ENCODE assay signal across 33 mouse cellular contexts in genomic region chr13:96517335-96517734, GRCm38 (mm10). TPM values are rescaled to one million over a fixed set of nuclear protein-coding genes. Genes with fewer than 3 reads are reported as not detected.
A peak's percentile ranks its signal among the peaks of the same experiment; 100 is the strongest.
DNase-seq lines count a peak whose midpoint lies in the region; ATAC-seq and TF ChIP-seq lines count a peak whose summit lies in the region.
"Had no signal": no experiment of that assay in that cellular context is flagged by ENCODE, and none has a peak within 500 bp of the region (broad histone marks: within the 10 kb centered on the region; RNA-seq: fewer than 3 reads in every experiment).

No protein-coding gene starts in this region.

- H3K27me3 ChIP-seq in lung, embryonic 14.5 days (ENCODE audit: insufficient read depth, low read length) = no peaks in the 10 kb centered on the region
- H3K27me3 ChIP-seq in lung, embryonic 16.5 days (ENCODE audit: control insufficient read depth, insufficient read depth, low read depth, low read length) = no peaks in the 10 kb centered on the region
- H3K27me3 ChIP-seq in intestine, embryonic 16.5 days (replicated peaks; ENCODE audit: control insufficient read depth, insufficient read depth, low read length) = no peaks in the 10 kb centered on the region
- H3K27me3 ChIP-seq: CH12.LX; embryonic facial prominence, embryonic 13.5 days; embryonic facial prominence, embryonic 15.5 days; forebrain, embryonic 12.5 days; Patski had no signal

- no peak for TF ChIP-seq CTCF in lung, embryonic 14.5 days (IDR thresholded peaks at IDR 0.05; ENCODE audit: low read depth)

- no peak overlapping the region for H3K4me2 ChIP-seq in lung, embryonic 14.5 days
- no peak overlapping the region for H3K4me2 ChIP-seq in lung, embryonic 16.5 days (ENCODE audit: low read depth, low read length)
- H3K4me2 ChIP-seq in intestine, embryonic 16.5 days (ENCODE audit: low read depth, low read length) = no peak overlapping the region
- H3K4me2 ChIP-seq: embryonic facial prominence, embryonic 13.5 days; embryonic facial prominence, embryonic 15.5 days; forebrain, embryonic 12.5 days had no signal

- peaks cover 8% of the 10 kb centered on the region; the same call in 1 of the 2 replicates for H3K4me1 ChIP-seq in lung, embryonic 14.5 days (ENCODE audit: insufficient read depth)
- peaks cover 3% of the 10 kb centered on the region; the same call in 1 of the 2 replicates for H3K4me1 ChIP-seq in lung, embryonic 16.5 days (replicated peaks; ENCODE audit: control insufficient read depth, insufficient read depth, low read length)
- peaks cover 4% of the 10 kb centered on the region; the same call in 1 of the 2 replicates for H3K4me1 ChIP-seq in intestine, embryonic 16.5 days (ENCODE audit: control insufficient read depth, insufficient read depth, low read length)
- H3K4me1 ChIP-seq: embryonic facial prominence, embryonic 13.5 days; embryonic facial prominence, embryonic 15.5 days; forebrain, embryonic 10.5 days; forebrain, embryonic 12.5 days had no signal

- DNase-seq in heart, adult 11 months = peak; percentile 23
- DNase-seq in heart, adult 18-20 months = no peak
- DNase-seq in lung, embryonic 14.5 days = peak; percentile 69
- DNase-seq in lung, adult 18-20 months = no peak
- DNase-seq in lung, postnatal 10 days = no peak
- DNase-seq: adrenal gland, adult 8-10 months; adrenal gland, postnatal 14 days; B cell, adult 2 months; cerebellum, adult 11 months; cerebellum, adult 18-20 months; cerebellum, adult 8-10 months; cerebellum, adult 9-11 months; cerebellum, postnatal 14 days; cerebellum, postnatal 36 days; embryo, embryonic 11 days had no signal

- no peaks in the 10 kb centered on the region for H3K36me3 ChIP-seq in lung, embryonic 14.5 days (ENCODE audit: insufficient read depth)
- H3K36me3 ChIP-seq in lung, embryonic 16.5 days (ENCODE audit: control insufficient read depth, insufficient read depth, low read length) = no peaks in the 10 kb centered on the region
- H3K36me3 ChIP-seq in intestine, embryonic 16.5 days (ENCODE audit: control insufficient read depth, insufficient read depth, low read length) = no peaks in the 10 kb centered on the region
- H3K36me3 ChIP-seq: embryonic facial prominence, embryonic 15.5 days; forebrain, embryonic 12.5 days had no signal

- H3K9me3 ChIP-seq in lung, embryonic 14.5 days (ENCODE audit: low read depth, low read length) = no peaks in the 10 kb centered on the region
- H3K9me3 ChIP-seq in lung, embryonic 16.5 days (ENCODE audit: control insufficient read depth, low read length) = no peaks in the 10 kb centered on the region
- no peaks in the 10 kb centered on the region for H3K9me3 ChIP-seq in intestine, embryonic 16.5 days (ENCODE audit: control insufficient read depth, low read length)
- H3K9me3 ChIP-seq: embryonic facial prominence, embryonic 13.5 days; embryonic facial prominence, embryonic 15.5 days; forebrain, embryonic 10.5 days; forebrain, embryonic 12.5 days; G1E had no signal

- WGBS in lung, embryonic 14.5 days = 58% methylated on average over 2 of the region's 2 CpGs
- WGBS in lung, embryonic 16.5 days = 56% methylated on average over 2 of the region's 2 CpGs
- WGBS in intestine, embryonic 16.5 days = 59% methylated on average over 2 of the region's 2 CpGs

- H3K4me3 ChIP-seq in lung, embryonic 14.5 days (ENCODE audit: low read depth, low read length) = no peak overlapping the region
- H3K4me3 ChIP-seq in lung, embryonic 16.5 days (ENCODE audit: low read length) = no peak overlapping the region
- H3K4me3 ChIP-seq in intestine, embryonic 16.5 days (ENCODE audit: low read length) = no peak overlapping the region
- H3K4me3 ChIP-seq: embryonic facial prominence, embryonic 13.5 days; embryonic facial prominence, embryonic 15.5 days; erythroblast, embryonic 14.5 days; forebrain, embryonic 10.5 days; forebrain, embryonic 12.5 days had no signal

- H3K27ac ChIP-seq in lung, embryonic 14.5 days (ENCODE audit: low read depth) = no peak overlapping the region
- no peak overlapping the region for H3K27ac ChIP-seq in lung, embryonic 16.5 days (ENCODE audit: low read length)
- H3K27ac ChIP-seq in intestine, embryonic 16.5 days (ENCODE audit: low read length) = no peak overlapping the region
- H3K27ac ChIP-seq: embryonic facial prominence, embryonic 13.5 days; embryonic facial prominence, embryonic 15.5 days; forebrain, embryonic 10.5 days; forebrain, embryonic 12.5 days had no signal

- peak; percentile 76; the same call in 1 of the 2 replicates for ATAC-seq in lung, embryonic 14.5 days (ENCODE audit: insufficient read depth)
- ATAC-seq in lung, embryonic 16.5 days (ENCODE audit: low read depth) = peak; percentile 53
- ATAC-seq in intestine, embryonic 16.5 days = peak; percentile 66
- ATAC-seq: activated CD4-positive, CD25-positive, alpha-beta regulatory T cell, adult 4 months; CD4-positive, CD25-positive, alpha-beta regulatory T cell, adult 4 months; forebrain, embryonic 14.5 days; Patski had no signal

- no peak overlapping the region for H3K9ac ChIP-seq in lung, embryonic 14.5 days
- H3K9ac ChIP-seq in lung, embryonic 16.5 days (ENCODE audit: low read length) = no peak overlapping the region
- no peak overlapping the region for H3K9ac ChIP-seq in intestine, embryonic 16.5 days (ENCODE audit: low read depth, low read length)
- H3K9ac ChIP-seq: embryonic facial prominence, embryonic 13.5 days; embryonic facial prominence, embryonic 15.5 days; forebrain, embryonic 12.5 days had no signal

RNA-seq across cellular contexts. Expression of gene Polk, which starts 25.0 kb away (rescaled TPM):
- 1 to 10 TPM; 3.8 to 4.9 TPM for total RNA-seq in heart, adult 18-20 months (2021)
- 10.2 and 11.3 TPM in 2 replicates for polyA plus RNA-seq in lung, embryonic 14.5 days (2014; fragmentation: Nextera tagmentation; extraction: Ambion mirVana)
- polyA plus RNA-seq in lung, embryonic 16.5 days (2015; fragmentation: Nextera tagmentation; extraction: Ambion mirVana) = 9.9 and 10.5 TPM in 2 replicates
- 8.0 and 8.3 TPM in 2 replicates for polyA plus RNA-seq in intestine, embryonic 16.5 days (2015; fragmentation: Nextera tagmentation; extraction: Ambion mirVana)

RNA-seq across cellular contexts. Expression of gene Col4a3bp, which starts 25.1 kb away (rescaled TPM):
- total RNA-seq in heart, adult 18-20 months (2021) = 10 to 100 TPM; 37.3 to 39.6 TPM
- 10.7 TPM in 2 replicates for polyA plus RNA-seq in lung, embryonic 14.5 days (2014; fragmentation: Nextera tagmentation; extraction: Ambion mirVana)
- polyA plus RNA-seq in lung, embryonic 16.5 days (2015; fragmentation: Nextera tagmentation; extraction: Ambion mirVana) = 9.2 and 10.3 TPM in 2 replicates
- 10.2 and 10.7 TPM in 2 replicates for polyA plus RNA-seq in intestine, embryonic 16.5 days (2015; fragmentation: Nextera tagmentation; extraction: Ambion mirVana)

RNA-seq across cellular contexts. Expression of gene Gm17622, which starts 26.8 kb away (rescaled TPM):
- not detected for total RNA-seq in heart, adult 18-20 months (2021)
- not detected in 2 replicates for polyA plus RNA-seq in lung, embryonic 14.5 days (2014; fragmentation: Nextera tagmentation; extraction: Ambion mirVana)
- not detected in 2 replicates for polyA plus RNA-seq in lung, embryonic 16.5 days (2015; fragmentation: Nextera tagmentation; extraction: Ambion mirVana)
- polyA plus RNA-seq in intestine, embryonic 16.5 days (2015; fragmentation: Nextera tagmentation; extraction: Ambion mirVana) = not detected in 2 replicates
- total RNA-seq: adrenal gland, adult 18-20 months; adrenal gland, adult 8-10 months; adrenal gland, postnatal 14 days; adrenal gland, postnatal 4 days; CH12.LX; common myeloid progenitor, adult 5-6 weeks; G1E had no signal
- polyA plus RNA-seq: activated CD4-positive, CD25-positive, alpha-beta regulatory T cell, adult 4 months; brain, embryonic 14.5 days; CD4-positive, CD25-positive, alpha-beta regulatory T cell, adult 4 months; embryonic facial prominence, embryonic 11.5 days; embryonic facial prominence, embryonic 13.5 days; embryonic facial prominence, embryonic 15.5 days; erythroblast, embryonic 14.5 days; forebrain, embryonic 10.5 days; forebrain, embryonic 12.5 days; forebrain, embryonic 14.5 days; G1E; Patski had no signal

RNA-seq across cellular contexts. Expression of gene Ankdd1b, which starts 46.3 kb away (rescaled TPM):
- total RNA-seq in heart, adult 18-20 months (2021) = under 1 TPM; 0.65 to 0.80 TPM
- not detected in 2 replicates for polyA plus RNA-seq in lung, embryonic 14.5 days (2014; fragmentation: Nextera tagmentation; extraction: Ambion mirVana)
- 0.13 TPM in 1 of 2 replicates, not detected in the other for polyA plus RNA-seq in lung, embryonic 16.5 days (2015; fragmentation: Nextera tagmentation; extraction: Ambion mirVana)
- polyA plus RNA-seq in intestine, embryonic 16.5 days (2015; fragmentation: Nextera tagmentation; extraction: Ambion mirVana) = 0.10 and 0.26 TPM in 2 replicates
- total RNA-seq: common myeloid progenitor, adult 5-6 weeks had no signal
- polyA plus RNA-seq: activated CD4-positive, CD25-positive, alpha-beta regulatory T cell, adult 4 months; CD4-positive, CD25-positive, alpha-beta regulatory T cell, adult 4 months; embryonic facial prominence, embryonic 11.5 days; forebrain, embryonic 10.5 days; forebrain, embryonic 12.5 days; forebrain, embryonic 14.5 days; G1E had no signal

Comparison
In these comparisons a context has a peak if more than half of its experiments do, and no peak if none do; other contexts are left out.
1. DNase-seq: peak in heart, adult 11 months (single experiment) and lung, embryonic 14.5 days (single experiment); none in heart, adult 18-20 months (0 of 2), lung, adult 18-20 months (0 of 2) and lung, postnatal 10 days (single experiment).
2. Peak in every context shown above with its lines, with median percentiles within 50 percentile points of each other: ATAC-seq.